Mouse (Mus musculus) megakaryocyte, adult 5-6 weeks (primary cell): Measurements from ENCODE around the gene Letm1. TPM values are rescaled to one million over a fixed set of nuclear protein-coding genes. Genes with fewer than 3 reads are reported as not detected.

Source experiments
- ATAC-seq: 2 replicates; pipeline ENCODE4 v1.8.0; 2016; ENCODE audit warnings: mild to moderate bottlenecking, inconsistent platforms; ENCODE audit not compliant: poor library complexity, severe bottlenecking
- total RNA-seq, 2 experiments: library from RNA; stranded (forward) in 1 of 2; stranded (reverse) in 1 of 2; fragments of 153-499, 151-499 nt in 1 of 2; fragments of 221-1000, 200-1000 nt in 1 of 2; gene quantifications; 2 replicates each; pipeline versions ENCODE4 v1.2.3 to v1.2.4; 2015 to 2017

Gene Letm1
- total RNA-seq, 2 experiments from 2014 or later: 15.3 to 17.0 TPM

- ATAC-seq: no peak
These were observed 73.6 kb downstream of the Letm1 start for GRCm38 (mm10) chr5:33709037-33709436.

GRCm38 (mm10) chr5:33707163-33707562 is 75.5 kb downstream of the Letm1 start:
- no peak for ATAC-seq

GRCm38 (mm10) chr5:33706350-33706629 is 76.3 kb downstream of the Letm1 start:
- ATAC-seq: no peak

- no peak for ATAC-seq
These were observed 76.8 kb downstream of the Letm1 start for GRCm38 (mm10) chr5:33705612-33706349.

GRCm38 (mm10) chr5:33704945-33705611 is 77.5 kb downstream of the Letm1 start:
- no peak for ATAC-seq

GRCm38 (mm10) chr5:33703999-33704398 is 78.6 kb downstream of the Letm1 start:
- no peak for ATAC-seq

- ATAC-seq: no peak
These were observed 80.8 kb downstream of the Letm1 start for GRCm38 (mm10) chr5:33701832-33702231.

- ATAC-seq: no peak
These were observed 82.6 kb downstream of the Letm1 start for GRCm38 (mm10) chr5:33700010-33700409.

GRCm38 (mm10) chr5:33698669-33699068 is 83.9 kb downstream of the Letm1 start:
- no peak for ATAC-seq

GRCm38 (mm10) chr5:33697947-33698512 is 84.6 kb downstream of the Letm1 start:
- ATAC-seq: no peak

GRCm38 (mm10) chr5:33697534-33697933 is 85.1 kb downstream of the Letm1 start:
- no peak for ATAC-seq

- no peak for ATAC-seq
These were observed 86.2 kb downstream of the Letm1 start for GRCm38 (mm10) chr5:33696430-33696829.

GRCm38 (mm10) chr5:33695718-33696121 is 86.9 kb downstream of the Letm1 start:
- no peak for ATAC-seq

- ATAC-seq: no peak
These were observed 87.5 kb downstream of the Letm1 start for GRCm38 (mm10) chr5:33694848-33695717.

GRCm38 (mm10) chr5:33694461-33694847 is 88.2 kb downstream of the Letm1 start:
- no peak for ATAC-seq

GRCm38 (mm10) chr5:33692393-33692792 is 90.2 kb downstream of the Letm1 start:
- ATAC-seq: no peak

GRCm38 (mm10) chr5:33689852-33690645 is 92.6 kb downstream of the Letm1 start:
- ATAC-seq: no peak
